Mouse (Mus musculus): ENCODE measurements around the gene Krt222.

- TF ChIP-seq CTCF (IDR thresholded peaks at IDR 0.05; ENCODE audit: control insufficient read depth, insufficient read depth, low read length) (no peak), POLR2A (IDR thresholded peaks at IDR 0.05; ENCODE audit: borderline replicate concordance, control insufficient read depth, low read depth, low read length) (no peak)
Observed at GRCm38 (mm10) chr11:99250666-99251065, 6.8 kb upstream of the Krt222 start.
